Mouse (Mus musculus): ENCODE results near the gene Itgb8.
A peak's percentile ranks its signal among the peaks of the same experiment; 100 is the strongest.

Itgb8 gene

GRCm38 (mm10) chr12:119238696-119239415 lies at the start of gene Itgb8:
Gene Itgb8 (minus strand): TSS chr12:119238802.
- peak; percentile 75 for DNase-seq

- DNase-seq: no peak
Observed at GRCm38 (mm10) chr12:119276282-119276681, 37.7 kb upstream of the Itgb8 start.

DNA sequence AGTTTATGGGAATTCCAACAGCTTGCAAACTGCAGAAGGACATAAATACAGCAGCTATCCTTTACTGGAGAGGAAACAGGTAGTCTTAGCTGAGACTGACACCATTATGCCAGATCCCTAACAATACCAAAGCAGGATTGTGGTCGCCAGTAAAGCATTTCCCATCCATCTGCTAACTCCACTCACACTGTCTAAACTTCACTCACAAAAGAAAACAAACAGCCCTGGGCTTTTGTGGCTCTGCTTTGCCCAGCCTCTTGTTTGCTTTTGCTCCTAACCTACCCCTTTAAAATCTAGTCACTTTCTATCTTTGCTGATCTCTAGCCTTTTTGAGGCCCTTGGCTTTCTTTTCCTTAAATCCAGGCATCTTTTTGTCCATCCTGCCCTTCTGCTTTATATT lies 35.0 kb upstream of the Itgb8 start:
- no peak for DNase-seq

GRCm38 (mm10) chr12:119271964-119272363 lies 33.4 kb upstream of the Itgb8 start:
- DNase-seq: no peak

- no peak for DNase-seq
Observed at GRCm38 (mm10) chr12:119270036-119270435, 31.4 kb upstream of the Itgb8 start.

DNA sequence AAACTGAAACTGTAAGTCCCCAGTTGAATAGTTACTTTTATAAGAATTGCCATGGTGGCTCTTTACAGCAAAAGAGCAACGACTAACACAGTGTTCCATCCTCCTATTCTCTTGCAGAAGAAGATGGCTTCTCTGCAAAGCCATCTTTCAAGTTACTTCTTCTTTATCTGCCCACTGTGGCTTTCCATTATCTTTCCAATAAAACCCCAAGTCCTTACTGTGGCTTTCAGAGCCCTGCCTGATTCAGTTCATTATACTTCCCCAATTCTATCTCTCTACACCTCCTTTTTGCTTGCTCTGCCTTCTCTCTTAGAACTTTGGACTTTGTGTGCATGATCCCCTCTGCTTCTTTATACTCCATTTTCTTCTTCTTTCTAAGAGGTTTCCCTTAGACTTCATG lies 30.1 kb upstream of the Itgb8 start:
- DNase-seq: no peak

DNA sequence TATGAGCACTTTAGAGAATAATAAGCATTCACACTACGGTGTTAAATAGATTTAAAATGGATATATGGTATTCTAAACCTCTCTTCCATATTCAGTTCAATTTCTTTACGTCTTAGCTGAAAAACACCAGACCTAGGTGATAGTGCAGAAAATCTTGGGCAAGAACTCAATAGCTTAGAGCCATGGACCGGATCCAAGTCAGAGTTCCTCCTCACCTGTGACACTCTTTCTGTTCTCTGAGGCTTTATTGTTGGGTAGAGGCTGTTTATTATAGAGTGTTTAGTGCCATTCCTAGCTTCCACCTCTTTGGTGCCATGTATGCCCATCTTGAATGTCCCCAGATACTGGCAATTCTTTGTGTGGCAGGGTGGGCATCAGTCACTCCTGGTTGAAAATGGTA lies 25.9 kb upstream of the Itgb8 start:
- DNase-seq: no peak

DNA sequence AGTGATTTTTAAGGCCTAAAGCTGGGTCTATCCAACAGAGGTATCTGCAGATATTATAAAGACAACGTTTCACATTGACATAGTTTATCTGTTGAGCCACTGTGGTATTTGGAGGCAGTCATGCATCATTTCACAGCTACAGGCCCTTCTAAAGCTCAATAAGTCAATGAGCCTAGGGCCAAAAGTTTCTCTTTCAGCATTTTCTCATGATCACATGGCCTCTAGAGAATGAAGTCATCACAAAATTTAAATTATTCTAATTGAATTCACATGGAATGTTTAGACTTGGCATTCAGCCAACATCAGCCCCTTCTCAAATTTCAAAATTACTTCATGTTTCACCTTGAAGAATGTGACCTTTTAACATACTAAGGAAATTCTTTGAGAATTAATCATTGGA lies 10.0 kb upstream of the Itgb8 start:
- no peak for DNase-seq

- DNase-seq: no peak
Observed at GRCm38 (mm10) chr12:119241071-119241470, 2.5 kb upstream of the Itgb8 start.

- peak; percentile 56 to 60 for DNase-seq
Observed at GRCm38 (mm10) chr12:119237921-119238695, 494 bp downstream of the Itgb8 start.

GRCm38 (mm10) chr12:119237241-119237920 lies 1.2 kb downstream of the Itgb8 start:
- DNase-seq: no peak

DNA sequence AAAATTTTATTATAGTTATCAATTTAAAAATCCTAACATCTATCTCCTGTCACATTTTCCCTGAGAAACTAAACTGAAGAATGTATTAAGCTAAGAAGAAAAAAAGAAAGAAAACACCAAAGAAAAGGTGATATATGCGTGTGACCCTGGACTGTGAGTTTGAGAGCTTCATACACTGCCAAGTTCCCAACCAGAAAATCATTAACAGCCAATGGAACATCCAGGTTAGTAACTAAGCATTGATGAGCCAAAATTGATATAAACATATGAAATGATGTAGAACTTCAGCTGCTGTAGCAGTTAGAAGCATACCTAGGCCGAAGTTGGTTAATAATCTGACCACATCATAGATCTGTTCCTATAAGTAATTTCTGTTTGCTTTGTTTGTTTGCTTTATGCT lies 6.8 kb downstream of the Itgb8 start:
- DNase-seq: peak; percentile 33 to 78

DNA sequence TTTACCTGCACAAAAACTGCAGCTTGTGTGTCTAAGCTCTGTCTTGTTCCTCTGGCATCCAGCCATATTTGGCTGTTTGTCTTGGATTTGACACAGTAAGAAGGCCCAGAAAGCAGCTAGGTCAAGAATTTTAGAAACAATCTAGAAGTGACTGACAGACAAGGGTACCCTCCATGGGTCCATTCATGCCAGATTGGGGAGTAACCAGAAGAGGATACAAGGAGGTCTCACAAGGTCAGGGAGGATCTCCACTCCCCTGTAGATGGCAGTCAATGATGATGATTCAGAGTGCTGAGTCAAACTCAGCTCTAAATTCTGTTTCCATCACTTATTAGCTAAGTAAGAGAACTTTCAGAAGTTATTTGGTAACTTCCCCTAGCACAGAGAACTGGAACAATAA lies 8.2 kb downstream of the Itgb8 start:
- peak; percentile 58 to 80 for DNase-seq

DNA sequence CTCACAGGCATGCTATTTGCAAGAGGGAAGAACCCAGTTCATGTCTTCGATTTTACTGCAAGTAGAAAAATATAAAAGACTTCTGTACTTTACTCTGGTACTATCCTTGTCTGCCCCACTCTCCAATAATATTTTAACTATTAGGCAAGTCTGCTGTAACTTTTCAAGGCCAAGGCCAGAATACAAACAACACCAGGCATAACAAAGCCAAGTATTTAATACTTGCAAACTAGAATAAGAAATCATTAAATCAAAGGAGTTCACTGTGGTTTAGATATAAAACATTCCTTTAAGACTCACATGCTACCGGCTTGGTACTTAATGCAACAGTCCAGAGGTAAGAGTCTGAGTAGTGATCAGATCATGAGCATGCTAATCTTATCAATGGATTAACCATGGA lies 9.0 kb downstream of the Itgb8 start:
- peak in 1 of 2 experiments; percentile 71 for DNase-seq

DNA sequence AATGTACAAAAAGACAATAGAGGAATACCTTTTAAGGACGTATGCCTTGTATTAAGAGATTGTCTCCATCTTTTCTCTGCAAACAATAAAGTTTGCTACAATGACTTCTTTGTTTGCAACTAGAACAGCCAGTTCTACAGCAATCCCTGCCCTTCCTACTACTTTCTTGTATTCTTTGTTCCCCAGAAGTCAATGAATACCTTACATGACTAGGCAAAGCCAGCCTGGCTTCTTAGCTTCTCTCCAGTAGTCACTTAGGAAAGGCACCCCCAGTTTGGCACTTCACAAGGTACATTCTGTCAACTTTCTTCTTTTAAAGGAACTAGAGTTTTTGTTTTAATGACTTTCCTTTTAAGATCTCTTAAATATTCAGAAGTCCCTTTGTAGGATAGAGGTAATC lies 10.7 kb downstream of the Itgb8 start:
- DNase-seq: no peak

- DNase-seq: no peak
Observed at GRCm38 (mm10) chr12:119224699-119225098, 13.9 kb downstream of the Itgb8 start.

DNA sequence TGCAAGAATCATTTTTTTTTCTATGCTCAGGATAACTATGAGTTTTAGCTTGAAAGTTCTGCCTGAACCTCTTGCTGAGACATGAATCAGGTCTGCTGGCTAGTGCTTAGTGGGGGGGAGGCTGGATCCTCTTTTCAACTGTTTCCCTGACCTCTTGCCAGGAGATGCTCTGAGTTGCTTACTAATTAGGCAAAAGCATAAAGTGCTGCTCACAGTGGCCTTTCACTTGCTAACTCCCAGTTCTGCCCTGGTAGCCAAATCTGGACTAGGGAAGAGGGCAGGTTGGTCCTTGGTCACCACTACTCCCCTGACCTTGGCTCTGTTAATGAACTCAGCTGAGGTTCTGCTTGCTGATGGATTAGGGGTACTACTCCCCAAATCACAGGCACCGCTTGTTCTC lies 19.2 kb downstream of the Itgb8 start:
- no peak for DNase-seq

GRCm38 (mm10) chr12:119217700-119218265 lies 20.8 kb downstream of the Itgb8 start:
- peak in 1 of 2 experiments; percentile 38 for DNase-seq

- no peak for DNase-seq
Observed at GRCm38 (mm10) chr12:119215225-119215624, 23.4 kb downstream of the Itgb8 start.

GRCm38 (mm10) chr12:119211533-119211932 lies 27.1 kb downstream of the Itgb8 start:
- no peak for DNase-seq

DNA sequence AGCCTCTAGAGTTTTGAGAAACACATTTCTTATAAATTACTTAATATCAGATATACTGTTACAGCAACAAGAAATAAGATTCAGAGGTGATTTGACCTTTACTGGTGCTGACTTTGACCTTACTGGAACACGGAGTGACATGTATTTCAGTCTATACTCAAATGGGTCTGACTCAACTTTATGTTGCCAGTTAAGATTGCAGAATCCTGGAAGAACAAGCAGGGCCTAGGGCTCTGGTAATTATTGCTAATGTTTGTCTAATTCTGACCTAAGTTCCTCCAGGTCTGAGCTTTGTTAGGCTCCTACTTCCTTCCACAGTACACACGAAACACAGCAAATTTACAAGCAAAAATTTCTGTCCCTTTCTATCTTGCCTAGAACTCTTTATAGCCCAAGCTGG lies 28.0 kb downstream of the Itgb8 start:
- no peak for DNase-seq

- no peak for DNase-seq
Observed at GRCm38 (mm10) chr12:119210073-119210425, 28.6 kb downstream of the Itgb8 start.

GRCm38 (mm10) chr12:119209384-119210072 lies 29.1 kb downstream of the Itgb8 start:
- DNase-seq: no peak
